Mouse (Mus musculus): Measurements from ENCODE around the gene Sp110.
"Not testable (repeated sequence)": the region's sequence is repeated elsewhere in the genome, so short reads cannot be mapped to it uniquely, and the experiment has no call there.

Sp110 gene

GRCm38 (mm10) chr1:85543818-85544217 is 54.8 kb downstream of the Sp110 start:
- not testable (repeated sequence) for DNase-seq

GRCm38 (mm10) chr1:85528451-85529110 is 70.0 kb downstream of the Sp110 start:
- not testable (repeated sequence) for DNase-seq

Data from cerebellum, adult 8-10 months (tissue).